ENCODE assay signal across 12 mouse cellular contexts in genomic region chr3:109467288-109467687, GRCm38 (mm10).
DNase-seq lines count a peak whose midpoint lies in the region; ATAC-seq and TF ChIP-seq lines count a peak whose summit lies in the region.
"Had no signal": no experiment of that assay in that cellular context is flagged by ENCODE, and none has a peak within 500 bp of the region (broad histone marks: within the 10 kb centered on the region; RNA-seq: fewer than 3 reads in every experiment).

No protein-coding gene starts in this region.

- 65% methylated on average over 4 of the region's 4 CpGs for WGBS in intestine, postnatal 0 days
- WGBS in intestine, embryonic 15.5 days, result 63% methylated on average over 4 of the region's 4 CpGs

- ATAC-seq in intestine, postnatal 0 days, result no peak
- ATAC-seq in intestine, embryonic 15.5 days, result no peak
- ATAC-seq: forebrain, embryonic 15.5 days had no signal

- no peaks in the 10 kb centered on the region for H3K36me3 ChIP-seq in intestine, postnatal 0 days (ENCODE audit: control insufficient read depth, insufficient read depth)
- H3K36me3 ChIP-seq in intestine, embryonic 15.5 days, result no peaks in the 10 kb centered on the region
- H3K36me3 ChIP-seq: forebrain, embryonic 15.5 days; G1E; neural tube, embryonic 13.5 days had no signal

- peak; percentile 34; the same call in 1 of the 2 replicates for TF ChIP-seq CTCF in intestine, postnatal 0 days (IDR thresholded peaks at IDR 0.05; ENCODE audit: low read depth)

- H3K9me3 ChIP-seq in intestine, postnatal 0 days (ENCODE audit: control insufficient read depth), result no peaks in the 10 kb centered on the region
- no peaks in the 10 kb centered on the region for H3K9me3 ChIP-seq in intestine, embryonic 15.5 days
- H3K9me3 ChIP-seq: forebrain, embryonic 15.5 days; neural tube, embryonic 13.5 days had no signal

- H3K4me2 ChIP-seq in intestine, postnatal 0 days (replicated peaks; ENCODE audit: low read depth), result no peak overlapping the region
- H3K4me2 ChIP-seq in intestine, embryonic 15.5 days (replicated peaks), result no peak overlapping the region
- H3K4me2 ChIP-seq: forebrain, embryonic 15.5 days; neural tube, embryonic 13.5 days had no signal

- no peaks in the 10 kb centered on the region for H3K27me3 ChIP-seq in intestine, postnatal 0 days (replicated peaks; ENCODE audit: control insufficient read depth, insufficient read depth, low read length)
- no peaks in the 10 kb centered on the region for H3K27me3 ChIP-seq in intestine, embryonic 15.5 days (replicated peaks)
- H3K27me3 ChIP-seq: forebrain, embryonic 15.5 days; neural tube, embryonic 13.5 days had no signal

- H3K4me1 ChIP-seq in intestine, postnatal 0 days (replicated peaks; ENCODE audit: control insufficient read depth, insufficient read depth, low read length), result no peaks in the 10 kb centered on the region
- no peaks in the 10 kb centered on the region for H3K4me1 ChIP-seq in intestine, embryonic 15.5 days (replicated peaks)
- H3K4me1 ChIP-seq: forebrain, embryonic 15.5 days; neural tube, embryonic 13.5 days had no signal

- DNase-seq in CD4-positive helper T cell, adult 2 months (ENCODE audit: low read depth, low spot score), result peak; percentile 23
- DNase-seq in adipocyte (ENCODE audit: low spot score), result peak; percentile 72
- peak; percentile 37 to 56 for DNase-seq in kidney, postnatal 25 days
- DNase-seq in embryo, embryonic 9.5 days (ENCODE audit: extremely low spot score), result no peak
- no peak for DNase-seq in right cerebral cortex, postnatal 25 days
- DNase-seq in layer of hippocampus, postnatal 36 days, result no peak
- DNase-seq: layer of hippocampus, adult 9-11 months had no signal

- no peak overlapping the region for H3K27ac ChIP-seq in intestine, postnatal 0 days (ENCODE audit: low read depth, low read length)
- H3K27ac ChIP-seq in intestine, embryonic 15.5 days, result no peak overlapping the region
- H3K27ac ChIP-seq: forebrain, embryonic 15.5 days; neural tube, embryonic 13.5 days had no signal

- no peak overlapping the region for H3K9ac ChIP-seq in intestine, postnatal 0 days (ENCODE audit: low read depth, low read length)
- H3K9ac ChIP-seq in intestine, embryonic 15.5 days, result no peak overlapping the region
- H3K9ac ChIP-seq: forebrain, embryonic 15.5 days; neural tube, embryonic 13.5 days had no signal

- no peak overlapping the region for H3K4me3 ChIP-seq in intestine, postnatal 0 days (ENCODE audit: low read depth, low read length)
- no peak overlapping the region for H3K4me3 ChIP-seq in intestine, embryonic 15.5 days (replicated peaks)
- H3K4me3 ChIP-seq: forebrain, embryonic 15.5 days; neural tube, embryonic 13.5 days had no signal

Comparison
In these comparisons a context has a peak if more than half of its experiments do, and no peak if none do; other contexts are left out.
1. DNase-seq: peak in CD4-positive helper T cell, adult 2 months (single experiment), adipocyte (single experiment) and kidney, postnatal 25 days (2 of 2); none in embryo, embryonic 9.5 days (single experiment), right cerebral cortex, postnatal 25 days (single experiment) and layer of hippocampus, postnatal 36 days (0 of 2).